Mouse (Mus musculus) embryonic facial prominence, embryonic 10.5 days (tissue): ENCODE data around the gene Guca2a. TPM values are rescaled to one million over a fixed set of nuclear protein-coding genes. Genes with fewer than 3 reads are reported as not detected.

Source experiments
- DNase-seq: peaks from one replicate; pipeline ENCODE4 v3.0.0-alpha.2; 2017; ENCODE audit warnings: low spot score
- H3K27ac ChIP-seq: fragments of 300-500 bp; sonication (generic); replicated peaks from 2 replicates; pipeline ENCODE4 v1.5.1; 2016; ENCODE audit warnings: mild to moderate bottlenecking
- H3K27me3 ChIP-seq: fragments of 300-500 bp; sonication (generic); replicated peaks from 2 replicates; pipeline ENCODE4 v1.6.1; 2016; ENCODE audit warnings: low read depth, mild to moderate bottlenecking; ENCODE audit not compliant: poor library complexity, severe bottlenecking
- H3K36me3 ChIP-seq: fragments of 300-500 bp; sonication (generic); replicated peaks from 2 replicates; pipeline ENCODE4 v1.6.1; 2016; ENCODE audit warnings: mild to moderate bottlenecking, moderate library complexity
- H3K4me1 ChIP-seq: fragments of 300-500 bp; sonication (generic); 2 replicates; pipeline ENCODE4 v1.6.1; 2016
- H3K4me3 ChIP-seq: fragments of 300-500 bp; sonication (generic); 2 replicates; pipeline ENCODE4 v1.5.1; 2016; ENCODE audit warnings: mild to moderate bottlenecking, moderate library complexity
- H3K9me3 ChIP-seq: fragments of 300-500 bp; sonication (generic); 2 replicates; pipeline ENCODE4 v1.6.1; 2016; ENCODE audit warnings: mild to moderate bottlenecking
- WGBS: fragments of 180-500 bp; shearing (Covaris S2); methylation state at CpG from one replicate; pipeline ENCODE4 v1.1.7; 2016; 5-methylcytosine and 5-hydroxymethylcytosine counted together
- polyA plus RNA-seq: library from polyadenylated mRNA; unstranded; fragments of >200 nt; fragmentation: Nextera tagmentation; extraction: Ambion mirVana; gene quantifications from 2 replicates; pipeline ENCODE4 v1.2.1, GENCODE M21; 2016

The Guca2a gene
- not detected in 2 replicates for polyA plus RNA-seq

DNA sequence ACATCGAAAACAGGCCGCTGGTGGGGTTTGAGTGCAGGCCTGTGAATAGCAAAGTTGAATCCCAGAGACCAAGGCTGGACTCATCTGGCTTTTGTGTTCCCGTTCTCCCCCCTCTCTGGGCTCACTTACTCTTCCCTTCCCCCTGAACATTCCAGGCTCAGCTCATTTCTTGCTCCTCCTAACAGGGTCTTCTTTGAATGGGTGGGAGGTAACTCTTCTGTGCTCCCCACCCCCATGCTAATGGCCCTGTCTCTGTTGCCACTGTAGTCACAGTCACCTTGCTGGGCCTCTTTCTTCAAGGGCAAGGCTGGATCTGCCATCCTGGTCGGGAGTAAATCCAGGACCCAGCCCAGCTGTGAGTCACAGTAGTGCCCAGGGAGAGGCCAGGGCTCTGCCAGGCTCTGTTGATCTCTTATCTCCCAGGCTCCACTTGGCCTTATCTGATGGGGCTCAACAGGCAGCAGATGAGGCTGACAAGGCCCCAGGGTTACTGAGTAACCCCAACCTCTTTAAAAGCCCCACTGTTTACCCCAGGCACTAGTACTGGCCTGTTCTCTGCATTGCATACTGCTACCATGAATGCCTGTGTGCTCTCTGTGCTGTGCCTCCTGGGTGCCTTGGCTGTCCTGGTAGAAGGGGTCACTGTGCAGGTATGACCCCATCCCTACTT is at the start of gene Guca2a:
Guca2a (plus strand) TSS at position 529 of the 670 bp plus-strand sequence.
- H3K36me3 ChIP-seq, result peaks cover 8% of the 10 kb centered on the region; the same call in 1 of the 2 replicates
- 78% methylated on average over 4 of the region's 4 CpGs for WGBS
- no peaks in the 10 kb centered on the region for H3K9me3 ChIP-seq
- no peak within 1 kb of the TSS; the same call in 1 of the 2 replicates for H3K27ac ChIP-seq
- peaks cover 19% of the 10 kb centered on the region for H3K4me1 ChIP-seq
- no peak within 1 kb of the TSS for H3K4me3 ChIP-seq
- DNase-seq, result no peak
- no peaks in the 10 kb centered on the region for H3K27me3 ChIP-seq

DNA sequence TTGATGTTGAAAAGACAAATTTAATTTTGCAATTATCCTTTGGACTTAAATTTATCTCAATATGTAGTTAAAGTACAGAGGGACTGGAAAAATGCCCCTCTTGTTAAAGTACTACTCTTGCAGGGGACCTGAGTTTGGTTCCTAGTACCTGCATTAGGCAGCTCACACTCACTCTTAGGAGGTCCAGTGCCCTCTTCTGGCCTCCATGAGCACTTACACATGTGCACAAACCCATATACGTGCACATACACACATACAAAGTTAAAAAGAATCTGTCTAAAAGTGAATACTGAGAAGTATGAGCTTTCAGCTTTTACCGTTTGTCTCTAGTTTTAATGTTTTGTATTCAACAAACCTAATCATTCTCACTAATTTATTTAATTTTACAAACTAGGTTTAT is 49.5 kb upstream of the Guca2a start:
- H3K4me3 ChIP-seq, result no peak overlapping the region
- H3K36me3 ChIP-seq, result peaks cover 33% of the 10 kb centered on the region

DNA sequence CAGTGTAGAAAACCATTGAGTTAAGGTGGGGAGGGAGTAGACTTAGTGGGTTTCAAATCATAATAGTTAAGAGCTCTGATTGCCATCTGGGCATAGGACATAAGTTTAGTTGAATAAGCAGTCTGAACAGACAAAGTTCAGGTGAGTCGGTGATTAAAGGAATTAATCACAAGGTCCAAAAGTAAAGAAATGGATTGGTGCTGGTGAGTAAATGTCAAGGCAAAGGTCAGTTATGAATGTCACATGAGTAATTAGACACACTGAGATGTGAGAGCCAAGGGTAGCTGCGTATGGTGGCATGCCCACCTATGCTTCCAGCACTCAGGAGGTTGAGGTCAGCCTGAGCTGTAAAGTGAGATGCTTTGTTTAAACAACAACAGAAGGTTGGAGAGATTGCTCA is 48.1 kb upstream of the Guca2a start:
- Histone ChIP-seq H3K4me3 (no peak overlapping the region), H3K27me3 (no peaks in the 10 kb centered on the region), H3K36me3 (peaks cover 33% of the 10 kb centered on the region), H3K27ac (no peak overlapping the region), H3K9me3 (no peaks in the 10 kb centered on the region), H3K4me1 (no peaks in the 10 kb centered on the region)
- WGBS, result 84% methylated on average over 2 of the region's 2 CpGs
- DNase-seq, result no peak

More for the DNA sequence above, 49.5 kb upstream of the Guca2a start:
- no peaks in the 10 kb centered on the region for H3K27me3 ChIP-seq
- WGBS, result 93% methylated on average over 2 of the region's 2 CpGs
- no peak overlapping the region for H3K27ac ChIP-seq
- no peaks in the 10 kb centered on the region for H3K9me3 ChIP-seq
- no peaks in the 10 kb centered on the region for H3K4me1 ChIP-seq
- no peak for DNase-seq

GRCm38 (mm10) chr4:119590027-119590426 is 47.5 kb upstream of the Guca2a start:
- Histone ChIP-seq H3K27me3 (no peaks in the 10 kb centered on the region), H3K4me3 (no peak overlapping the region), H3K27ac (no peak overlapping the region), H3K4me1 (no peaks in the 10 kb centered on the region), H3K36me3 (peaks cover 33% of the 10 kb centered on the region), H3K9me3 (no peaks in the 10 kb centered on the region)
- no peak for DNase-seq
- 91% methylated on average over 1 of the region's 1 CpGs for WGBS

GRCm38 (mm10) chr4:119592479-119592878 is 45.0 kb upstream of the Guca2a start:
- no peaks in the 10 kb centered on the region for H3K4me1 ChIP-seq
- peaks cover 11% of the 10 kb centered on the region for H3K36me3 ChIP-seq
- no peak overlapping the region for H3K4me3 ChIP-seq
- no peak overlapping the region for H3K27ac ChIP-seq
- H3K9me3 ChIP-seq, result no peaks in the 10 kb centered on the region
- 77% methylated on average over 3 of the region's 3 CpGs for WGBS
- no peaks in the 10 kb centered on the region for H3K27me3 ChIP-seq
- DNase-seq, result no peak

DNA sequence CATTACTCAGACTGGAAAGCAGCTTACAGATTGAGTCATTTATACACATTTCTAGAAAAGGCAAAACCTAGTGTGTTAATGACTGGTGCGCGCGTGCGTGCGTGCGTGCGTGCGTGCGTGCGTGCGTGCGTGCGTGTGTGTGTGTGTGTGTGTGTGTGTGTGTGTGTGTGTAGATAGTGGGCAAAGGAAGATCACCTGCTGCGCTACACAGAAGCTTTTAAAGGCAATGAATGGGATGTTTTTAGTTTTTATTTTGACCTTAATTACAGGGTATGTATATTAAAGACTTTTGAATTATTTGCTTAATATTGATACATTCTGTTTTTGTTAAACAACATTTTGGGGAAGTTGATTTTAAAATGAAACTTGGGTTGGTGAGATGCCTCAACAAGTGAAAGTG is 43.2 kb upstream of the Guca2a start:
- WGBS, result 96% methylated on average over 14 of the region's 14 CpGs
- Histone ChIP-seq H3K9me3 (no peaks in the 10 kb centered on the region), H3K27me3 (no peaks in the 10 kb centered on the region), H3K4me1 (no peaks in the 10 kb centered on the region), H3K27ac (no peak overlapping the region), H3K36me3 (no peaks in the 10 kb centered on the region), H3K4me3 (no peak overlapping the region)
- no peak for DNase-seq

- H3K27ac ChIP-seq, result no peak overlapping the region
- no peak for DNase-seq
- H3K9me3 ChIP-seq, result no peaks in the 10 kb centered on the region
- no peaks in the 10 kb centered on the region for H3K27me3 ChIP-seq
- H3K36me3 ChIP-seq, result peaks cover 19% of the 10 kb centered on the region
- H3K4me3 ChIP-seq, result no peak overlapping the region
- 82% methylated on average over 1 of the region's 1 CpGs for WGBS
- H3K4me1 ChIP-seq, result no peaks in the 10 kb centered on the region
Measured at GRCm38 (mm10) chr4:119599605-119600004, 37.9 kb upstream of the Guca2a start.

DNA sequence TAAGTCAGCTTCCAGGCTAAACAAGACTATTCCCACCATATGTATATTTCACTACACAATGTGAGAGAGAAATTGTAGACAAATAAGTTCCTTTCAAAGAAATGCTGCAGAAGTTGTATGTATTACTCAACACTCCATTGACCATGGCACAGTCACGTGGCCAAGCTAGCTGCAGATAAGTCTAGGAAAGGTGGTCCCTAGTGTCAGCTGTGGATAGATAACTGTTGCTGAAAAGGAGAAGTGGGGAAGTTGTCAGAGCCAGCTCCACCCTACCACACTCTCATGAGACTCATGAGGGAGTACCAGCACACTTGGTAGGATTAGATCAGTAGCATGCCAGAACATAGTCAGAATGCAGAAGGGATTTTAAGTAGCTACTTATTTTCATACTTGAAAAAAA is 28.0 kb upstream of the Guca2a start:
- no peak overlapping the region for H3K4me3 ChIP-seq
- WGBS, result 91% methylated on average over 1 of the region's 1 CpGs
- no peak for DNase-seq
- H3K4me1 ChIP-seq, result no peaks in the 10 kb centered on the region
- peaks cover 31% of the 10 kb centered on the region for H3K36me3 ChIP-seq
- H3K27ac ChIP-seq, result no peak overlapping the region
- no peaks in the 10 kb centered on the region for H3K9me3 ChIP-seq
- H3K27me3 ChIP-seq, result no peaks in the 10 kb centered on the region

DNA sequence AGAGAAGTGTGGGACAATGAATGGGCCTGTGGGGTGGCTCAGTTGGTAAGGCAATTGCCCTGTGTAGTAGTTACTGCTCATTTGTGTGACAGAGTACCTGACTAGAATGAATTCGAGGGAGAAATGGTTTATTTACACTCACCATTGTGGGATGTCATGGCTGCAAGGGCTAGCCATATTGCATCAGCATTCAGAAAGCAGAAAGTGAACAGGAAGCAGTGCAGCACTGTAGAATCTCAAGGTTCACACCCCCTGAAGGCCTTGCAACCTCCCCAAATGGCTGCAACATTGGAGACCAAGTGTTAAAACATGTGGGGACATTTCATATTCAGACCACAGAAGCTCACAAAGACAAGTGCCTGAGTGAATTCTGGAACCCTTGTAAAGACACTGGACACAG is 23.4 kb upstream of the Guca2a start:
- no peak overlapping the region for H3K4me3 ChIP-seq
- H3K4me1 ChIP-seq, result no peaks in the 10 kb centered on the region
- peaks cover 26% of the 10 kb centered on the region for H3K36me3 ChIP-seq
- no peaks in the 10 kb centered on the region for H3K9me3 ChIP-seq
- H3K27ac ChIP-seq, result no peak overlapping the region
- 79% methylated on average over 1 of the region's 1 CpGs for WGBS
- no peaks in the 10 kb centered on the region for H3K27me3 ChIP-seq
- no peak for DNase-seq

DNA sequence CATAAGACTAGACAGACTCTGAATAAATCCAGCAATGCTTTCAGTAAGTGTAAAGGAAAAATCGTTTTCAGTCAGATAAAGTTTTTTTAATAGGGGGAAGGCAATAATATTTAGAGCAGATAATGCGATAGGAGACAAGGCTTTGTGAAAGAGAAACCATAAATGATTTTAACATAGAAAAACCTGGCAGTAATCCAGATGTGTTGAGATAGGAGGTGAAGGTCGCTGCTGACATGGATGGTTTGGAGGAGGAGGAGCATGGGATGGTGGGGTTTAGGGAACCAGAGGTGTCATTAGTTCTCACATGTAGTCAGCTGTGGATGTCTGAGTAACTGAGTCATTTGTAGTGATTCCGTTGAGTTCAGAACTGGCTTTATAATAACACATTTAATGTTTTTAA is 22.8 kb upstream of the Guca2a start:
- H3K9me3 ChIP-seq, result no peaks in the 10 kb centered on the region
- no peak for DNase-seq
- H3K27me3 ChIP-seq, result no peaks in the 10 kb centered on the region
- H3K27ac ChIP-seq, result no peak overlapping the region
- H3K4me1 ChIP-seq, result no peaks in the 10 kb centered on the region
- 89% methylated on average over 4 of the region's 4 CpGs for WGBS
- peaks cover 33% of the 10 kb centered on the region for H3K36me3 ChIP-seq
- no peak overlapping the region for H3K4me3 ChIP-seq

DNA sequence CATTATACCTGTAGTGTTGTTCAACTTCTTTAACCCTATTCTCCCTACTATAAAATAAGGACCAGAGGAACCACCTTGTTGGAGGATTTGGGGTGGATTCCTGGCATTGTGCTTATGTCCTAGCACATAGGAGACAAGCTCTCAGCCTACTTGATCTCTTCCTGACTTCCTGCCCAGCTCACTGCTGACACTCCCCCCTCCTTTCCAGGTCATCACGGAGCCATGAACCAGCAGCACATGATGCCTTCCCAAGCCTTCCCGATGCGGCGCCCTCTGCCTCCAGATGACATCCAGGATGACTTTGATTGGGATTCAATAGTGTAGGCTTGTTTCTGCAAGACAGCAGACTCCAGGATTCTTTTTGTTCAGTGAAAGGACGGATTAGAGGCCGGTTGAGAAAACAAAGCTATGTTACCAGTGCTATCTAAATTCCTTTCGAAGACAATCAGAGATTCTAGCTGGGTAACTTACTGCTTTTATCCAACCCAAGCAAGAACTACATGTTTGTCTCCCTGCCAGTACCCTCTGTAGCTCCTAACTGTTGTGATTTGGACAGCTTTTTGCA is 11.3 kb upstream of the Guca2a start:
- 59% methylated on average over 7 of the region's 7 CpGs for WGBS
- peaks cover 7% of the 10 kb centered on the region for H3K4me1 ChIP-seq
- no peaks in the 10 kb centered on the region for H3K9me3 ChIP-seq
- DNase-seq, result no peak
- peaks cover 84% of the 10 kb centered on the region for H3K36me3 ChIP-seq
- H3K4me3 ChIP-seq, result no peak overlapping the region
- H3K27ac ChIP-seq, result no peak overlapping the region
- H3K27me3 ChIP-seq, result no peaks in the 10 kb centered on the region

- H3K36me3 ChIP-seq, result peaks cover 76% of the 10 kb centered on the region
- 83% methylated on average over 3 of the region's 3 CpGs for WGBS
- no peak overlapping the region for H3K27ac ChIP-seq
Measured at GRCm38 (mm10) chr4:119626876-119627275, 10.6 kb upstream of the Guca2a start.

GRCm38 (mm10) chr4:119627317-119627716 is 10.2 kb upstream of the Guca2a start:
- 82% methylated on average over 4 of the region's 4 CpGs for WGBS
- no peaks in the 10 kb centered on the region for H3K27me3 ChIP-seq
- no peak overlapping the region for H3K27ac ChIP-seq
- no peak overlapping the region for H3K4me3 ChIP-seq
- peaks cover 15% of the 10 kb centered on the region for H3K4me1 ChIP-seq
- H3K9me3 ChIP-seq, result no peaks in the 10 kb centered on the region
- no peak for DNase-seq
- peaks cover 72% of the 10 kb centered on the region for H3K36me3 ChIP-seq

More at GRCm38 (mm10) chr4:119626876-119627275, 10.6 kb upstream of the Guca2a start:
- no peak overlapping the region for H3K4me3 ChIP-seq
- no peaks in the 10 kb centered on the region for H3K9me3 ChIP-seq
- no peaks in the 10 kb centered on the region for H3K27me3 ChIP-seq
- peaks cover 14% of the 10 kb centered on the region for H3K4me1 ChIP-seq
- DNase-seq, result no peak
